Mouse (Mus musculus): Measurements from ENCODE around the gene Guca1a. TPM values are rescaled to one million over a fixed set of nuclear protein-coding genes. Genes with fewer than 3 reads are reported as not detected.

Gene Guca1a
- 1.8 and 2.7 TPM in 2 replicates for polyA plus RNA-seq (2015; fragmentation: Nextera tagmentation; extraction: Ambion mirVana)

GRCm38 (mm10) chr17:47400451-47400850 is at the start of gene Guca1a:
Gene Guca1a, minus strand, starts transcription at chr17:47400584.
- H3K4me2 ChIP-seq (replicated peaks), result no peak within 1 kb of the TSS
- H3K4me1 ChIP-seq, result 0 out of 2 replicates have a peak, but pooled peaks cover 1% of the 10 kb centered on the region
- H3K27ac ChIP-seq, result no peak within 1 kb of the TSS
- H3K9ac ChIP-seq, result no peak within 1 kb of the TSS
- ATAC-seq (ENCODE audit: low FRiP score, low read depth), result no peak
- WGBS, result 43% methylated on average over 10 of the region's 10 CpGs
- H3K36me3 ChIP-seq, result no peaks in the 10 kb centered on the region
- H3K27me3 ChIP-seq, result peaks cover 56% of the 10 kb centered on the region
- no peak within 1 kb of the TSS for H3K4me3 ChIP-seq
- no peaks in the 10 kb centered on the region for H3K9me3 ChIP-seq

GRCm38 (mm10) chr17:47449432-47449831 is 49.0 kb upstream of the Guca1a start:
- no peak overlapping the region for H3K9ac ChIP-seq
- H3K4me1 ChIP-seq, result peaks cover 28% of the 10 kb centered on the region
- H3K27me3 ChIP-seq, result no peaks in the 10 kb centered on the region
- no peaks in the 10 kb centered on the region for H3K9me3 ChIP-seq
- H3K27ac ChIP-seq, result no peak overlapping the region
- H3K4me3 ChIP-seq, result no peak overlapping the region
- H3K36me3 ChIP-seq, result no peaks in the 10 kb centered on the region
- ATAC-seq (ENCODE audit: low FRiP score, low read depth), result no peak
- 47% methylated on average over 5 of the region's 5 CpGs for WGBS
- H3K4me2 ChIP-seq (replicated peaks), result no peak overlapping the region

GRCm38 (mm10) chr17:47448523-47449372 is 48.4 kb upstream of the Guca1a start:
- ATAC-seq (ENCODE audit: low FRiP score, low read depth), result no peak
- 33% methylated on average over 8 of the region's 8 CpGs for WGBS
- Histone ChIP-seq H3K4me1 (peaks cover 28% of the 10 kb centered on the region), H3K4me2 (replicated peaks) (no peak overlapping the region), H3K27me3 (no peaks in the 10 kb centered on the region), H3K36me3 (no peaks in the 10 kb centered on the region), H3K27ac (no peak overlapping the region), H3K9ac (no peak overlapping the region), H3K9me3 (no peaks in the 10 kb centered on the region), H3K4me3 (no peak overlapping the region)

- no peaks in the 10 kb centered on the region for H3K27me3 ChIP-seq
- no peak overlapping the region for H3K9ac ChIP-seq
- H3K27ac ChIP-seq, result no peak overlapping the region
- H3K4me3 ChIP-seq, result no peak overlapping the region
- no peaks in the 10 kb centered on the region for H3K36me3 ChIP-seq
- 89% methylated on average over 11 of the region's 11 CpGs for WGBS
- ATAC-seq (ENCODE audit: low FRiP score, low read depth), result no peak
- peaks cover 24% of the 10 kb centered on the region for H3K4me1 ChIP-seq
- no peak overlapping the region for H3K4me2 ChIP-seq (replicated peaks)
- no peaks in the 10 kb centered on the region for H3K9me3 ChIP-seq
These were observed 46.2 kb upstream of the Guca1a start for GRCm38 (mm10) chr17:47446561-47446960.

- Histone ChIP-seq H3K27me3 (no peaks in the 10 kb centered on the region), H3K9me3 (no peaks in the 10 kb centered on the region), H3K4me1 (peaks cover 24% of the 10 kb centered on the region), H3K4me2 (replicated peaks) (no peak overlapping the region), H3K36me3 (no peaks in the 10 kb centered on the region), H3K27ac (no peak overlapping the region), H3K9ac (no peak overlapping the region), H3K4me3 (no peak overlapping the region)
- no peak for ATAC-seq (ENCODE audit: low FRiP score, low read depth)
- 81% methylated on average over 9 of the region's 9 CpGs for WGBS
These were observed 45.6 kb upstream of the Guca1a start for GRCm38 (mm10) chr17:47446025-47446424.

- no peak overlapping the region for H3K9ac ChIP-seq
- no peaks in the 10 kb centered on the region for H3K36me3 ChIP-seq
- H3K9me3 ChIP-seq, result no peaks in the 10 kb centered on the region
- no peak overlapping the region for H3K27ac ChIP-seq
- H3K4me2 ChIP-seq (replicated peaks), result no peak overlapping the region
- peaks cover 25% of the 10 kb centered on the region for H3K4me1 ChIP-seq
- no peak overlapping the region for H3K4me3 ChIP-seq
- WGBS, result 73% methylated on average over 11 of the region's 11 CpGs
- ATAC-seq (ENCODE audit: low FRiP score, low read depth), result no peak
- peaks cover 2% of the 10 kb centered on the region; the same call in 1 of the 2 replicates for H3K27me3 ChIP-seq
These were observed 45.1 kb upstream of the Guca1a start for GRCm38 (mm10) chr17:47445518-47445917.

- Histone ChIP-seq H3K9me3 (no peaks in the 10 kb centered on the region), H3K4me2 (replicated peaks) (no peak overlapping the region), H3K9ac (0 out of 2 replicates have a peak overlapping the region, but pooled peaks have one; percentile 13), H3K36me3 (no peaks in the 10 kb centered on the region), H3K27ac (no peak overlapping the region), H3K4me1 (peaks cover 19% of the 10 kb centered on the region), H3K27me3 (peaks cover 16% of the 10 kb centered on the region), H3K4me3 (no peak overlapping the region)
- WGBS, result 79% methylated on average over 6 of the region's 6 CpGs
- ATAC-seq (ENCODE audit: low FRiP score, low read depth), result no peak
These were observed 43.7 kb upstream of the Guca1a start for GRCm38 (mm10) chr17:47444113-47444512.

GRCm38 (mm10) chr17:47442271-47442670 is 41.9 kb upstream of the Guca1a start:
- H3K4me3 ChIP-seq, result no peak overlapping the region
- 73% methylated on average over 3 of the region's 3 CpGs for WGBS
- H3K9me3 ChIP-seq, result no peaks in the 10 kb centered on the region
- no peak for ATAC-seq (ENCODE audit: low FRiP score, low read depth)
- no peak overlapping the region for H3K27ac ChIP-seq
- no peak overlapping the region for H3K9ac ChIP-seq
- H3K4me1 ChIP-seq, result peaks cover 9% of the 10 kb centered on the region
- no peak overlapping the region for H3K4me2 ChIP-seq (replicated peaks)
- no peaks in the 10 kb centered on the region for H3K36me3 ChIP-seq
- peaks cover 35% of the 10 kb centered on the region for H3K27me3 ChIP-seq

- Histone ChIP-seq H3K4me1 (peaks cover 14% of the 10 kb centered on the region), H3K9ac (no peak overlapping the region; the same call in 1 of the 2 replicates)
- no peak for ATAC-seq (ENCODE audit: low FRiP score, low read depth)
These were observed 41.1 kb upstream of the Guca1a start for GRCm38 (mm10) chr17:47441296-47442051.

GRCm38 (mm10) chr17:47440359-47440890 is 40.0 kb upstream of the Guca1a start:
- H3K9me3 ChIP-seq, result no peaks in the 10 kb centered on the region
- ATAC-seq (ENCODE audit: low FRiP score, low read depth), result no peak
- no peak overlapping the region for H3K27ac ChIP-seq
- 10% methylated on average over 9 of the region's 9 CpGs for WGBS
- peaks cover 52% of the 10 kb centered on the region for H3K27me3 ChIP-seq
- H3K4me3 ChIP-seq, result no peak overlapping the region
- no peaks in the 10 kb centered on the region for H3K36me3 ChIP-seq
- no peak overlapping the region for H3K9ac ChIP-seq
- H3K4me1 ChIP-seq, result peaks cover 17% of the 10 kb centered on the region
- no peak overlapping the region for H3K4me2 ChIP-seq (replicated peaks)

More at GRCm38 (mm10) chr17:47441296-47442051, 41.1 kb upstream of the Guca1a start:
- H3K4me2 ChIP-seq (replicated peaks), result no peak overlapping the region
- H3K4me3 ChIP-seq, result no peak overlapping the region
- peaks cover 43% of the 10 kb centered on the region for H3K27me3 ChIP-seq
- no peak overlapping the region for H3K27ac ChIP-seq
- no peaks in the 10 kb centered on the region for H3K9me3 ChIP-seq
- WGBS, result 44% methylated on average over 19 of the region's 19 CpGs
- no peaks in the 10 kb centered on the region for H3K36me3 ChIP-seq

- Histone ChIP-seq H3K27me3 (peaks cover 60% of the 10 kb centered on the region), H3K9me3 (no peaks in the 10 kb centered on the region), H3K27ac (no peak overlapping the region), H3K36me3 (no peaks in the 10 kb centered on the region), H3K9ac (no peak overlapping the region), H3K4me2 (replicated peaks) (no peak overlapping the region), H3K4me3 (no peak overlapping the region), H3K4me1 (peaks cover 17% of the 10 kb centered on the region)
- ATAC-seq (ENCODE audit: low FRiP score, low read depth), result no peak
- WGBS, result 43% methylated on average over 9 of the region's 9 CpGs
These were observed 39.1 kb upstream of the Guca1a start for GRCm38 (mm10) chr17:47439396-47440028.

Data from limb, embryonic 13.5 days (tissue).